Mouse (Mus musculus) midbrain, postnatal 0 days (tissue): Measurements from ENCODE around the gene Gzmk. TPM values are rescaled to one million over a fixed set of nuclear protein-coding genes. Genes with fewer than 3 reads are reported as not detected.
"Not testable (repeated sequence)": the region's sequence is repeated elsewhere in the genome, so short reads cannot be mapped to it uniquely, and the experiment has no call there.

Source experiments
- ATAC-seq: fragments of 200-750 bp; cut with Nextera tagmentation; 2 replicates; pipeline ENCODE4 v1.8.0; 2017; ENCODE audit warnings: moderate number of reproducible peaks, mild to moderate bottlenecking, moderate TSS enrichment, moderate library complexity; ENCODE audit not compliant: low FRiP score
- DNase-seq: peaks from one replicate; pipeline ENCODE4 v3.0.0-alpha.2; 2015; ENCODE audit warnings: low spot score
- H3K27ac ChIP-seq: fragments of 300-500 bp; sonication (generic); 2 replicates; pipeline ENCODE4 v1.5.1; 2014; ENCODE audit warnings: low read depth, mild to moderate bottlenecking, low read length, mixed read lengths
- H3K27me3 ChIP-seq: fragments of 300-500 bp; sonication (generic); 2 replicates; pipeline ENCODE4 v1.6.1; 2014; ENCODE audit warnings: low read length, control low read depth, mixed read lengths; ENCODE audit not compliant: insufficient read depth
- H3K36me3 ChIP-seq: fragments of 300-500 bp; sonication (generic); 2 replicates; pipeline ENCODE4 v1.6.1; 2014; ENCODE audit warnings: low read length, control low read depth, mixed read lengths; ENCODE audit not compliant: insufficient read depth
- H3K4me1 ChIP-seq: fragments of 300-500 bp; sonication (generic); 2 replicates; pipeline ENCODE4 v1.6.1; 2014; ENCODE audit warnings: mild to moderate bottlenecking, control low read depth, antibody characterized with exemption, low read length, mixed read lengths; ENCODE audit not compliant: insufficient read depth
- H3K4me2 ChIP-seq: fragments of 300-500 bp; sonication (generic); 2 replicates; pipeline ENCODE4 v1.6.1; 2014; ENCODE audit warnings: low read depth, mild to moderate bottlenecking, low read length, mixed read lengths; ENCODE audit not compliant: poor library complexity, severe bottlenecking
- H3K4me3 ChIP-seq: fragments of 300-500 bp; sonication (generic); 2 replicates; pipeline ENCODE4 v1.5.1; 2014; ENCODE audit warnings: low read depth, mild to moderate bottlenecking, low read length, moderate library complexity
- H3K9ac ChIP-seq: fragments of 300-500 bp; sonication (generic); replicated peaks from 2 replicates; pipeline ENCODE4 v1.6.1; 2014; ENCODE audit warnings: mild to moderate bottlenecking, low read length, moderate library complexity, mixed read lengths; ENCODE audit not compliant: poor library complexity, severe bottlenecking
- H3K9me3 ChIP-seq: fragments of 300-500 bp; sonication (generic); 2 replicates; pipeline ENCODE4 v1.6.1; 2016; ENCODE audit warnings: low read length, control low read depth
- CTCF ChIP-seq: IDR thresholded peaks from 2 replicates; pipeline ENCODE4 v1.5.1; 2016; ENCODE audit warnings: antibody characterized with exemption, mild to moderate bottlenecking
- WGBS: fragments of 180-500 bp; shearing (Covaris S2); extraction: QIAGEN DNeasy Blood & Tissue Kit; methylation state at CpG from one replicate; pipeline ENCODE4 v1.1.7; 2014; 5-methylcytosine and 5-hydroxymethylcytosine counted together
- polyA plus RNA-seq: library from polyadenylated mRNA; unstranded; fragments of >200 nt; fragmentation: Nextera tagmentation; extraction: Ambion mirVana; gene quantifications from 2 replicates; pipeline ENCODE4 v1.2.1, GENCODE M21; 2015
- total RNA-seq: library from RNA; depleted of rRNA; stranded (reverse); fragments of >200 nt; gene quantifications from 2 replicates; pipeline ENCODE4 v1.2.3, GENCODE M21; 2014

Gene Gzmk
- total and polyA plus RNA-seq, 2 experiments from 2014 or later, result not detected

- Histone ChIP-seq H3K4me2 (no peak overlapping the region), H3K27ac (no peak overlapping the region), H3K27me3 (no peaks in the 10 kb centered on the region), H3K9me3 (no peaks in the 10 kb centered on the region), H3K9ac (no peak overlapping the region), H3K4me1 (no peaks in the 10 kb centered on the region; the same call in 1 of the 2 replicates), H3K36me3 (no peaks in the 10 kb centered on the region), H3K4me3 (no peak overlapping the region)
- whole genome bisulfite sequencing, result 56% methylated on average over 12 of the region's 12 CpGs
- ATAC-seq (no peak), DNase-seq (peak; percentile 73)
- no peak for TF ChIP-seq CTCF
Observed at GRCm38 (mm10) chr13:113262822-113263221, 37.1 kb upstream of the Gzmk start.

GRCm38 (mm10) chr13:113259237-113259636 lies 33.5 kb upstream of the Gzmk start:
- H3K9ac ChIP-seq, result no peak overlapping the region
- no peak overlapping the region for H3K4me2 ChIP-seq
- DNase-seq, result no peak
- no peaks in the 10 kb centered on the region for H3K36me3 ChIP-seq
- H3K9me3 ChIP-seq, result no peaks in the 10 kb centered on the region
- WGBS, result 96% methylated on average over 5 of the region's 5 CpGs
- H3K27ac ChIP-seq, result no peak overlapping the region
- no peaks in the 10 kb centered on the region; the same call in 1 of the 2 replicates for H3K4me1 ChIP-seq
- no peak for TF ChIP-seq CTCF
- ATAC-seq, result no peak
- no peak overlapping the region for H3K4me3 ChIP-seq
- no peaks in the 10 kb centered on the region for H3K27me3 ChIP-seq

DNA sequence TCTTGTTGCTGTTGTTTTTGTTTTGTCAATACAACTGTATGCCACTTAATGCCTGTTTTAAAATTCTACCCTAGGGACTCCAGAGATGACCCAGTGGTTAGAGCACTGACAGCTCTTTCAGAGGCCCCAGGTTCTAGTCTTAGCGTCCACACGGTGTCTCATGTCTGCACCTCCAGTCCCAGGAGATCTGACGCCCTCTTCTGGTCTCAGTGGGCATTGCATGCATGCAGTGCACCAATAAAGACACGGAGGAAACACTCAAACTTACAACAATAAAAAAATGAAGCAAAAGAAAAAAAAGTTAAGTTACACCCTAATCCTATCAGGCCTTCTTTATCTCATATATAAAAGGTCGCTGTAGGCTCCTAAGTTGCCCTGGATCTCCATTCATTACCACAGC lies 31.5 kb upstream of the Gzmk start:
- WGBS, result 42% methylated on average over 5 of the region's 5 CpGs

GRCm38 (mm10) chr13:113256766-113257165 lies 31.1 kb upstream of the Gzmk start:
- no peak overlapping the region for H3K9ac ChIP-seq
- H3K4me2 ChIP-seq, result no peak overlapping the region
- no peak overlapping the region for H3K4me3 ChIP-seq
- H3K36me3 ChIP-seq, result no peaks in the 10 kb centered on the region
- H3K27me3 ChIP-seq, result no peaks in the 10 kb centered on the region
- TF ChIP-seq CTCF, result no peak
- ATAC-seq, result no peak
- H3K9me3 ChIP-seq, result no peaks in the 10 kb centered on the region
- no peaks in the 10 kb centered on the region for H3K4me1 ChIP-seq
- no peak overlapping the region for H3K27ac ChIP-seq
- no peak for DNase-seq
- WGBS, result 93% methylated on average over 2 of the region's 2 CpGs

More for the DNA sequence above, 31.5 kb upstream of the Gzmk start:
- DNase-seq (no peak), ATAC-seq (no peak)
- H3K4me2 ChIP-seq, result no peak overlapping the region
- H3K4me3 ChIP-seq, result no peak overlapping the region
- no peaks in the 10 kb centered on the region for H3K9me3 ChIP-seq
- TF ChIP-seq CTCF, result peak; percentile 38
- H3K27me3 ChIP-seq, result no peaks in the 10 kb centered on the region
- H3K27ac ChIP-seq, result no peak overlapping the region
- no peak overlapping the region for H3K9ac ChIP-seq
- H3K4me1 ChIP-seq, result no peaks in the 10 kb centered on the region
- no peaks in the 10 kb centered on the region for H3K36me3 ChIP-seq

GRCm38 (mm10) chr13:113252580-113252979 lies 26.9 kb upstream of the Gzmk start:
- H3K27me3 ChIP-seq, H3K4me2 ChIP-seq, ATAC-seq, H3K4me1 ChIP-seq, H3K4me3 ChIP-seq, H3K36me3 ChIP-seq, H3K9me3 ChIP-seq, H3K9ac ChIP-seq, H3K27ac ChIP-seq, DNase-seq: not testable (repeated sequence)
- 85% methylated on average over 7 of the region's 7 CpGs for WGBS

GRCm38 (mm10) chr13:113245025-113245424 lies 19.3 kb upstream of the Gzmk start:
- 78% methylated on average over 8 of the region's 8 CpGs for WGBS
- no peak for DNase-seq
- Histone ChIP-seq H3K27me3 (no peaks in the 10 kb centered on the region), H3K4me3 (no peak overlapping the region), H3K36me3 (no peaks in the 10 kb centered on the region), H3K4me2 (no peak overlapping the region), H3K9me3 (no peaks in the 10 kb centered on the region), H3K27ac (no peak overlapping the region), H3K4me1 (no peaks in the 10 kb centered on the region), H3K9ac (no peak overlapping the region)
- ATAC-seq, result no peak
- no peak for TF ChIP-seq CTCF
